Mouse (Mus musculus): ENCODE data around the gene Fgf11. TPM values are rescaled to one million over a fixed set of nuclear protein-coding genes. Genes with fewer than 3 reads are reported as not detected.
A peak's percentile ranks its signal among the peaks of the same experiment; 100 is the strongest.

The Fgf11 gene
- polyA plus RNA-seq, 1 experiment, result 17.3 TPM

DNA sequence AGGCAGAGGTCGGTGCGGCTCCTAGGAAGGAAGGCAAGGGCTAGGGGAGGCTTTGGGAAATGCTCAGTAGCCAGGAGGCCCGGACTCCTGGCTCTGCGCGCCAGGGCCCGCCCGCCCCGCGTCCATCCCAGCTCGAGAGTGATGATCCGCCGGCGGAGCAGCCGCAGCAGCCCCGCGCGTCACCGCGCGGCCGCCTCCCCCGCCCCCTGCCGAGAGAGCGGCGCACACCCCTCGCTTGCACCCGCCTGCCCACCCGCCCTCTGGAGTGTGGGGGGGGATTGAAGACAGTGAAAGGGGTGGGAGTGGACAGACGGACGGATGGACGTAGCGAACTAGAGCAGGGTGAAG, 35.9 kb upstream of the Fgf11 start, which contains the start of gene Nlgn2:
Gene Nlgn2 (minus strand): TSS at position 181 of the 348 bp plus-strand sequence.
- peaks cover 4% of the 10 kb centered on the region for H3K4me1 ChIP-seq (ENCODE audit: control insufficient read depth, insufficient read depth, low read length)
- H3K27ac ChIP-seq (ENCODE audit: insufficient read depth, low read length), result peak within 1 kb of the TSS; percentile 78
- TF ChIP-seq POLR2A (IDR thresholded peaks at IDR 0.05; ENCODE audit: extremely low read depth, insufficient read depth, low read length) (peak; percentile 43; the same call in 1 of the 2 replicates), CTCF (IDR thresholded peaks at IDR 0.05; ENCODE audit: extremely low read depth, insufficient read depth, low read length) (no peak)
- H3K4me3 ChIP-seq (ENCODE audit: insufficient read depth, low read length), result peak within 1 kb of the TSS; percentile 76

DNA sequence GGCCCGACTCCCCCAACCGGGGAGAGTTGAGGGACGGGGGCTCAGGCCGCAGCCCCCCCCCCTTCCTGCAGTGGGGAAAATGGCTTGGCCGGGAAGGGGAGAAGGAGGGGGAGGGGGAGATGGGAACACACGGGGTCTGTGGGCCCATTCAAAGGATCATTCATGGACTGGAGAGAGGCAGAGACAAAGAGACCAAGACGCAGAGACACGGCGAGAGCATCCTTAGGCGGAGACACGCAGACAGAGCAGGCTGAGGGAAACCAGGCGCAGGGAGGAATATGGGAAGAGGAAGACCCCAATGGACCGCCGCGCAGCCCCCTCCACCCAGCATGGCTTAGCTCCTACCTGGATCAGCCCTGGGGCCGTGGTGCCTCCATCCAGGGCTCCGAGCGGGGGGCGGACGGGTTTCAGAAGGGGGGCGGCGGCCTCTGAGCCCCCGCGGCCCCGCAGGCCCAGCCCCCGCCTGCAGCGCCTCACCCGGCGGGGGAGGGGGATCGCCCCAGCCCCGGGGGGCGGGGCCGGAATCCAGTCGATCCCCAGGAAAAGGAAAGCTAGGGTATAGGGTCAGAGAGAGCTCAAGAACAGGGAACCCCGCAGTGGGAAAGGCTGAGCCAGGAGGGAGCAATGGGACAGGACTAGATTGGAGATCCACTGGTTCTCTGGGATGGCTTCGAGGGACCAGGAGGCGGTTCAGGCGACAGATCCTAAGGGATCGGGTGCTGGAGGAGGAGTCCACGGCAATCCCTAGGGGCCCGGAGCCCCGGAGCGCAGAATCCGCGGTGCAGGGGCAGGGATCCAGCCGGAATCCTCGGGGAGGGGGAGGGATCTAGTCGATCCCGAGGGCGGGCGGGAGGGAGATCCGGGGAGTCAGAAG, 35.3 kb upstream of the Fgf11 start:
- Histone ChIP-seq H3K4me3 (ENCODE audit: insufficient read depth, low read length) (peak overlapping the region; percentile 76), H3K27ac (ENCODE audit: insufficient read depth, low read length) (peak overlapping the region; percentile 78), H3K4me1 (ENCODE audit: control insufficient read depth, insufficient read depth, low read length) (peaks cover 6% of the 10 kb centered on the region)
- TF ChIP-seq CTCF (IDR thresholded peaks at IDR 0.05; ENCODE audit: extremely low read depth, insufficient read depth, low read length) (no peak), POLR2A (IDR thresholded peaks at IDR 0.05; ENCODE audit: extremely low read depth, insufficient read depth, low read length) (no peak)

DNA sequence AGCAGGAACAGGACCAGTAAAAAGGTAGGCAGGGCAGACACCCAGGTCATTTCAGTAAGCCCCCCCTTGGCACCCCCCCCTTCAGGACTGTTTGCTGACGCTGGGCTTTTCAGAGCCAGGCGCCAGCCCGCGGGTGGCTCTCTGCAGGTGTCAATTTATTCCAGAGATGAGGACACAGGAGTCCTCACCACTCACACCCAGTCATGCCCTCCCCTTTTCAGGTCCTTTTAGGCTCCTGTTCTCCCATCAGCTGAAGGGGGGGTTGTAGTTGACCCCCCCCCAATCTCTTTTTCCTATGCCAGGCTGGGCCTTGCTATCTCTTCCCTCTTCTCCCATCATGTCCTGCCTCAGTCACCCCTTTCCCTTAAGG, 34.3 kb upstream of the Fgf11 start:
- Histone ChIP-seq H3K4me1 (ENCODE audit: control insufficient read depth, insufficient read depth, low read length) (peaks cover 6% of the 10 kb centered on the region), H3K27ac (ENCODE audit: insufficient read depth, low read length) (no peak overlapping the region), H3K4me3 (ENCODE audit: insufficient read depth, low read length) (peak overlapping the region; percentile 76)
- TF ChIP-seq POLR2A (IDR thresholded peaks at IDR 0.05; ENCODE audit: extremely low read depth, insufficient read depth, low read length) (no peak), CTCF (IDR thresholded peaks at IDR 0.05; ENCODE audit: extremely low read depth, insufficient read depth, low read length) (no peak)

DNA sequence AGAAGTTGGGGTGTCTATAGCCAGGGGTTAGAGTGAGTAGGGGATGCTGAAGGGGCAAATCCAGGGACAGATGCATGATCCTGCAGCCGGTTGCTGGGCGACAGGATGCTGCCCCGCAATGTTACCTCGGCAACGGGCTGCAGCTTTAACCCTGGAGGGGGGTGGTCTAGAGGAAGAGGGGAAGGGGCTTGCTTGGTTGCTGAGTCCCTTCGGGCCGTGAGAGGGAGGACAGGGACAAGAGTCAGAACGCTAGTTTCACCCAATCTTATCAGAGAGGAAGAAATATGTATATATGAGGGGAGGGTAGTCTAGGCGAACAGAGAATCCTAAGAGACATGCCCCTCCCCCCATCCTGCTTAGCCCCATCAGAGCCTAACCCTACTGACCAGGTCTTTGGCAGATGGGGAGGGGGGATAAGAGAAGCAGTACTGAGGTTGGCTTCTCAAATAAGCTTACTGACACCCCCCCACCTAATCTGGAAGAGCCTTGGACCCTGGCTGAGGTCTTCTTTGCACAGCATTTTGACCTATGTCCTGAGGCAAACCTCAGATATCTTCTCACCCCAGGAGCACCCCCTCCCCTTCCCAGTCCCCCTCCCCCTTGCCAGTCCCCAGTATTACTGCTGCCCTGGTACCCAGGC, 33.8 kb upstream of the Fgf11 start:
- TF ChIP-seq POLR2A (IDR thresholded peaks at IDR 0.05; ENCODE audit: extremely low read depth, insufficient read depth, low read length) (no peak), CTCF (IDR thresholded peaks at IDR 0.05; ENCODE audit: extremely low read depth, insufficient read depth, low read length) (no peak)
- Histone ChIP-seq H3K4me1 (ENCODE audit: control insufficient read depth, insufficient read depth, low read length) (peaks cover 6% of the 10 kb centered on the region), H3K27ac (ENCODE audit: insufficient read depth, low read length) (no peak overlapping the region), H3K4me3 (ENCODE audit: insufficient read depth, low read length) (peak overlapping the region; percentile 76)

DNA sequence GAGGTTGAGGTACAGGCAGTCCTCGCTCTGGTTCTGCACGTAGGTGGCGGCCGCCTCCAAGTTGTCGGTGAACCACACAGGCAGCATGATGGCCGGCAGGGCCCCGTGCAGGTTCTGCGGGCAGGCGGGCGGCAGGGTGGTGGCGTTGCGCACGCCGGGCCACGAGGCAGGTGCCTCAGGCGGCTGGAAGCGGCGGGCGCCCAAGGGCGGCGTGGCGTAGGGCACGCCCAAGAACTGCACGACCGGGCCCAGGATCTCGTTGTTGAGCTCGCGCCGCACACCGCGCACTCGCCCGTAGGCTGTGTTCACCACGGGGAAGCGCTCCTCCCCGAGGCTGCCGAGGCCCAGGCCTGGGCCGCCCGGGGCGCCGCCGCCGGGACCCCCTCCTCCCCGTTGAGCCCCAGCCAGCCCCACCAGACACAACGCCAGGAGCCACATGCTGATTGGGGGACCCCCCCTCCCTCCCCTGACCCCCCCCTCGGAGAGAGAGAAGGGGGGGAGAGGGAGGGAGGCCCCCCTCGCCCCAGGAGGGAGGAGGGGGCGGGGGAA, 32.4 kb upstream of the Fgf11 start:
- Histone ChIP-seq H3K4me1 (ENCODE audit: control insufficient read depth, insufficient read depth, low read length) (peaks cover 6% of the 10 kb centered on the region), H3K27ac (ENCODE audit: insufficient read depth, low read length) (no peak overlapping the region), H3K4me3 (ENCODE audit: insufficient read depth, low read length) (peak overlapping the region; percentile 35; the same call in 1 of the 2 replicates)
- TF ChIP-seq CTCF (IDR thresholded peaks at IDR 0.05; ENCODE audit: extremely low read depth, insufficient read depth, low read length) (no peak), POLR2A (IDR thresholded peaks at IDR 0.05; ENCODE audit: extremely low read depth, insufficient read depth, low read length) (no peak)

DNA sequence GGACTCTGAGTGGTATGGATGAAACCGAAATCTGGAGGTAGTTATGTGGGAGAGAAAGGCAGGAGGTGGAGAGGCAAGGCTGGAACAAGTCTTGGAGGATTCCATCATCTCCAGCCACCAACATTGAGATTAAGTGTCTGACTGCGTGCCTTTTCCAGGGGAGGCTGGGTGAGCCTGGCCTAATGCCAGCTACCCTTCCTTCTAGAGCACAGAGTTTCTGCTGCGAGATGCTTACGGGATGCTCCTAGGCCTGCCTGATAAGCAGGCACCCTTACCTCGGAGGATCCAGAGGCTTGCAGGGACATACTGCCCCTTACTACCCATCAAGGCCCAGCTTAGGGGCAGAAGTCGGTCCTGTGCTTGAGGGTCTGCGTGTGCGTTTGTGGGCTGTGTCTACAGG, 31.9 kb upstream of the Fgf11 start:
- TF ChIP-seq POLR2A (IDR thresholded peaks at IDR 0.05; ENCODE audit: extremely low read depth, insufficient read depth, low read length) (no peak), CTCF (IDR thresholded peaks at IDR 0.05; ENCODE audit: extremely low read depth, insufficient read depth, low read length) (no peak)
- H3K4me1 ChIP-seq (ENCODE audit: control insufficient read depth, insufficient read depth, low read length), result peaks cover 6% of the 10 kb centered on the region
- peak overlapping the region; percentile 35; the same call in 1 of the 2 replicates for H3K4me3 ChIP-seq (ENCODE audit: insufficient read depth, low read length)
- H3K27ac ChIP-seq (ENCODE audit: insufficient read depth, low read length), result no peak overlapping the region

DNA sequence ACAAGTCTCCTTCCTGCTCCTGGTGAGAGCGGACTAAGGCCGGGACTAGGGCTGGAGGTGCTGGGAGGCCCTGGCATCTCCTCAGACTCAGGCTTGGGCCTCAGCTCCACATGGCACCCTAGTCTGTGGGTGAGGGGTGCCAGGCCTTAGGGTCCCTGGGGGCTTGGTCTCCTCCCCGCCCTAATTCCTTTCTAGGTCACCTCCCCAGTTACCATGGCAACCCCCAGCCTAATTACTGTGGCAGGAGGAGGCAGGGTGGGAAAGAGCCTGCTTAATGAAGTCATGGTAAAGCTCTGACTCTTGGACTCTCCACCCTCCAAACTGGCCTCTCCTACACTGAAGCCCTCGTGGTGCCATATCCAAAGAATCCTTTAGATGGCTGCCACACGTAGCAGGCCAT, 27.2 kb upstream of the Fgf11 start:
- no peak overlapping the region for H3K4me3 ChIP-seq (ENCODE audit: insufficient read depth, low read length)
- no peak overlapping the region for H3K27ac ChIP-seq (ENCODE audit: insufficient read depth, low read length)
- peaks cover 6% of the 10 kb centered on the region for H3K4me1 ChIP-seq (ENCODE audit: control insufficient read depth, insufficient read depth, low read length)
- TF ChIP-seq CTCF (IDR thresholded peaks at IDR 0.05; ENCODE audit: extremely low read depth, insufficient read depth, low read length), result no peak
- no peak for TF ChIP-seq POLR2A (IDR thresholded peaks at IDR 0.05; ENCODE audit: extremely low read depth, insufficient read depth, low read length)

DNA sequence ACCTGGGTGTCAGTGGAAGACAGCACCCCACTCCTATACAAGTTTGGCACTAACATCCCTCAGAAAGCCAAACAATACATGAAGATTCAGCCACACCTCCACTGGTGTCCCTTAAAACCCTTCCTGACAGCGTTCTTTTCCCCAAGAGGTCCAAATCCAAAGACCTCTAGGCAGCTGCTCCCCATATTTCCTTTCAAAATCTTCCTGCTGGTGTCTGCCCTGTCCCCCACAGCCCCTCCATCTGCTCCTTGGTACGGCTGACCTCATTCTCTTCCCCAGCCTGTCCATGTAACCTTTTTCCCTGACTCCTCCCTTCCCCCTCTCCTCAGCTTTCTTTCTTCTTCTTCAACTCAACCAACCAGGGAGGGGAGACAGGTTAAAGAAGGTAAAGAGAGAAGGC, 21.8 kb upstream of the Fgf11 start:
- TF ChIP-seq POLR2A (IDR thresholded peaks at IDR 0.05; ENCODE audit: extremely low read depth, insufficient read depth, low read length), result no peak
- no peak for TF ChIP-seq CTCF (IDR thresholded peaks at IDR 0.05; ENCODE audit: extremely low read depth, insufficient read depth, low read length)
- Histone ChIP-seq H3K4me1 (ENCODE audit: control insufficient read depth, insufficient read depth, low read length) (no peaks in the 10 kb centered on the region), H3K4me3 (ENCODE audit: insufficient read depth, low read length) (no peak overlapping the region), H3K27ac (ENCODE audit: insufficient read depth, low read length) (no peak overlapping the region)

DNA sequence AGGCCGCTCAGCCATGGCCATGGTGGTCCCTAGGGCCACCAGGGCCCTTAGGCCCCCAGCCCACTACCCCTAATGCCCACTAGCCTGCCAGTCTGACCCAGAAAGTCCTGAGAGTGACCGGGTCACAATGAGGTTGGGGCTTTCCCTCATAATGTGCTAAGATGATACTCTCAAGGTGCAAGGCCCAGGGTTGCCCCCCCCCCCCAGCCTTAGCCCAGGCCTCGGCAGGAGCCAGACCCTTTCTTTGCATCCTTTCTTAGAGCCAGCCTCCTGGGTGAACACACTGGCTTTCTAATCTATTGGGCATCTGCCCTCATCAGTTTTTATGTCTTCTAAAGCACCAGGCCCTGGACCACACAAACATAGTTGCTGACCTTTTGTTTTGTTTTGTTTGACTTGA, 20.4 kb upstream of the Fgf11 start, which contains the start of gene Spem1:
Gene Spem1 (minus strand): TSS at position 101 of the 400 bp plus-strand sequence.
- Histone ChIP-seq H3K4me1 (ENCODE audit: control insufficient read depth, insufficient read depth, low read length) (no peaks in the 10 kb centered on the region), H3K27ac (ENCODE audit: insufficient read depth, low read length) (no peak within 1 kb of the TSS), H3K4me3 (ENCODE audit: insufficient read depth, low read length) (no peak within 1 kb of the TSS)
- TF ChIP-seq POLR2A (IDR thresholded peaks at IDR 0.05; ENCODE audit: extremely low read depth, insufficient read depth, low read length) (no peak), CTCF (IDR thresholded peaks at IDR 0.05; ENCODE audit: extremely low read depth, insufficient read depth, low read length) (no peak)
